Mouse (Mus musculus) hindbrain, postnatal 0 days (tissue): ENCODE measurements around the gene Ryr2. TPM values are rescaled to one million over a fixed set of nuclear protein-coding genes. Genes with fewer than 3 reads are reported as not detected.
"Not testable (repeated sequence)": the region's sequence is repeated elsewhere in the genome, so short reads cannot be mapped to it uniquely, and the experiment has no call there.

Experiments used
- ATAC-seq: fragments of 200-750 bp; cut with Nextera tagmentation; 2 replicates; pipeline ENCODE4 v1.8.0; 2017; ENCODE audit warnings: mild to moderate bottlenecking, moderate TSS enrichment, moderate library complexity
- DNase-seq: peaks from one replicate; pipeline ENCODE4 v3.0.0-alpha.2; 2015; ENCODE audit warnings: low spot score
- H3K27ac ChIP-seq: fragments of 300-500 bp; sonication (generic); 2 replicates; pipeline ENCODE4 v1.5.1; 2014; ENCODE audit warnings: mild to moderate bottlenecking
- H3K27me3 ChIP-seq: fragments of 300-500 bp; sonication (generic); 2 replicates; pipeline ENCODE4 v1.6.1; 2014; ENCODE audit warnings: low read length, mixed read lengths; ENCODE audit not compliant: insufficient read depth
- H3K36me3 ChIP-seq: fragments of 300-500 bp; sonication (generic); 2 replicates; pipeline ENCODE4 v1.6.1; 2014; ENCODE audit warnings: low read length, mixed read lengths; ENCODE audit not compliant: insufficient read depth
- H3K4me1 ChIP-seq: fragments of 300-500 bp; sonication (generic); 2 replicates; pipeline ENCODE4 v1.6.1; 2014; ENCODE audit warnings: antibody characterized with exemption, low read length, mixed read lengths; ENCODE audit not compliant: insufficient read depth
- H3K4me2 ChIP-seq: fragments of 300-500 bp; sonication (generic); 2 replicates; pipeline ENCODE4 v1.6.1; 2014; ENCODE audit warnings: low read depth, mild to moderate bottlenecking, low read length, moderate library complexity, mixed read lengths
- H3K4me3 ChIP-seq: fragments of 300-500 bp; sonication (generic); 2 replicates; pipeline ENCODE4 v1.5.1; 2014; ENCODE audit warnings: low read length
- H3K9ac ChIP-seq: fragments of 300-500 bp; sonication (generic); replicated peaks from 2 replicates; pipeline ENCODE4 v1.6.1; 2014; ENCODE audit warnings: mild to moderate bottlenecking, low read length, moderate library complexity, mixed read lengths
- H3K9me3 ChIP-seq: fragments of 300-500 bp; sonication (generic); 2 replicates; pipeline ENCODE4 v1.6.1; 2016; ENCODE audit warnings: low read length, mixed read lengths
- CTCF ChIP-seq: IDR thresholded peaks from 2 replicates; pipeline ENCODE4 v1.5.1; 2016; ENCODE audit warnings: antibody characterized with exemption, control low read depth, low read depth
- WGBS: fragments of 180-500 bp; shearing (Covaris S2); extraction: QIAGEN DNeasy Blood & Tissue Kit; methylation state at CpG from one replicate; pipeline ENCODE4 v1.1.7; 2014; 5-methylcytosine and 5-hydroxymethylcytosine counted together
- polyA plus RNA-seq: library from polyadenylated mRNA; unstranded; fragments of >200 nt; fragmentation: Nextera tagmentation; extraction: Ambion mirVana; gene quantifications from 2 replicates; pipeline ENCODE4 v1.2.1, GENCODE M21; 2015
- total RNA-seq: library from RNA; depleted of rRNA; stranded (reverse); fragments of >200 nt; gene quantifications from 2 replicates; pipeline ENCODE4 v1.2.3, GENCODE M21; 2014; rRNA removed

Gene Ryr2
- total RNA-seq (22.3 and 29.8 TPM in 2 replicates), polyA plus RNA-seq (3.8 and 4.7 TPM in 2 replicates)

DNA sequence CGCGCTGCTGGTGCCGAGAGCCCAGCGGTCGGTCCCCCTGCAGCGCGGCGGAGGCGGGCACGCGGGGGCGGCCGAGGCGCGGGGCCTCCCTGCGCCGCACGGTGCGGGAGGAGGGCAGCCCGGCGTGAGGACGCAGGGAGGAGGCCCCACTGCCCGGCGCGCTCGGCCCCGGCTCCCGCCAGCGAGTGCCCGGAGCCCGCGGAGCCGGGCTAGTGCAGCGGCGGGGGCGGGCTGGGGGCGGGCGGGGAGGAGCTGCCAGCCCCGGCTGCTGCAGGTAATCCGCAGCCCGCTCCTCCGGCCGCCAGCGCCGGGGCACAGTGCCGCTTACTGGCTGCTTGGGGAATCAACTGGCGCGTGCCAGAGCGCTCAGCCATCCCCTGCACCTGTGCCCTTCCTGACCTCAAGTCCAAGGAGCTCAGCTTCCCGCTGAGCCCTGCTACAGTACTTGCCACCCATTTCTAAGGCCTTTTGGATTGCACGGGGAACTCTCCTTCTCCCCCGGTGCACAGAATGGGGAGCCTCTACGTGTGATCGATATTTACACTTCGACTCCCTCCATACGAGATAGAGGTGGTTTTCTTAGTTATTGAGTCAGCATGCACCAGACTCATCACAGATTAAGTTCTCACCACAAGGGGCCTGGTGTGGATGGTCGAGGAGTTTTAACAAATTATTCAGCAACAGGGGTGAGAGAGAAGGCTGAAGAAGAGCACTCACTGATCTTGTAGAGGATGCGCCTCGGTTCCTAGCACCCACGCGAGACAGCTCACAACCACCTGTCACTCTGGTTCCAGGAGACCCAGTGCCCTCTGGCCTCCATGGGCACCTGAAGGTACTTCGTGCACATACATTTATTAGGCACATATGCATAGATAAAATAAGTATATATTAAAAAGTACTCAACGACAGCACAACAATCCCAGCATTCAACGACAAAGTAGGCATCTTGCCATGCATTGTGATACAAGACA lies at the start of gene Ryr2:
Ryr2 (minus strand) TSS at position 284 of the 971 bp plus-strand sequence.
- ATAC-seq (peak; percentile 86), DNase-seq (peak; percentile 90)
- Histone ChIP-seq H3K9me3 (no peaks in the 10 kb centered on the region), H3K4me3 (peak within 1 kb of the TSS; percentile 69), H3K4me2 (peak within 1 kb of the TSS; percentile 67), H3K9ac (peak within 1 kb of the TSS; percentile 66), H3K36me3 (no peaks in the 10 kb centered on the region), H3K4me1 (peaks cover 2% of the 10 kb centered on the region; the same call in 1 of the 2 replicates), H3K27me3 (no peaks in the 10 kb centered on the region), H3K27ac (peak within 1 kb of the TSS; percentile 79)
- TF ChIP-seq CTCF, result peak; percentile 79
- WGBS, result 9% methylated on average over 44 of the region's 64 CpGs

DNA sequence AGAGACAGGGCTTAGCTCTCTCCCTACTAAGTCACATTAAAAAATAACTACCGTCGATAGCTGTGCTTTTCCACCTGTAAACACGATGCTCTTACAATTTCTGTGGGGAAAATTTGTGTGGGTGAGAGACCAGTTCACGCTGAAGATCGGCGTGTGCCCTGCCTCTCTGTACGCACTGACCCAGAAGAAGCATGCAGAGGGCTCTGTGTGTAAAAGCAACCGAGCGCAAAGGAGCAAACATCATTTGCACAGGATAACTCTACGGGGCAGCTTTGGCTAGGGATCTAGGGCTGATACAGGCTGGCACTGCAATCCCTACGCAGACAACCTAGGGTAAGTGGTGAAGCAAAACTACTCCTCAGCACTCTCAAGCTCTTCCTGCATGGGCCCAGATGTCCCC lies 47.2 kb upstream of the Ryr2 start:
- H3K36me3 ChIP-seq, result no peaks in the 10 kb centered on the region
- no peaks in the 10 kb centered on the region for H3K27me3 ChIP-seq
- H3K9ac ChIP-seq, result 0 out of 2 replicates have a peak overlapping the region, but pooled peaks have one; percentile 28
- no peaks in the 10 kb centered on the region for H3K9me3 ChIP-seq
- H3K4me3 ChIP-seq, result no peak overlapping the region
- H3K4me2 ChIP-seq, result no peak overlapping the region
- no peak for DNase-seq
- TF ChIP-seq CTCF, result no peak
- no peak overlapping the region for H3K27ac ChIP-seq
- 76% methylated on average over 11 of the region's 11 CpGs for WGBS
- ATAC-seq, result no peak
- H3K4me1 ChIP-seq, result no peaks in the 10 kb centered on the region

DNA sequence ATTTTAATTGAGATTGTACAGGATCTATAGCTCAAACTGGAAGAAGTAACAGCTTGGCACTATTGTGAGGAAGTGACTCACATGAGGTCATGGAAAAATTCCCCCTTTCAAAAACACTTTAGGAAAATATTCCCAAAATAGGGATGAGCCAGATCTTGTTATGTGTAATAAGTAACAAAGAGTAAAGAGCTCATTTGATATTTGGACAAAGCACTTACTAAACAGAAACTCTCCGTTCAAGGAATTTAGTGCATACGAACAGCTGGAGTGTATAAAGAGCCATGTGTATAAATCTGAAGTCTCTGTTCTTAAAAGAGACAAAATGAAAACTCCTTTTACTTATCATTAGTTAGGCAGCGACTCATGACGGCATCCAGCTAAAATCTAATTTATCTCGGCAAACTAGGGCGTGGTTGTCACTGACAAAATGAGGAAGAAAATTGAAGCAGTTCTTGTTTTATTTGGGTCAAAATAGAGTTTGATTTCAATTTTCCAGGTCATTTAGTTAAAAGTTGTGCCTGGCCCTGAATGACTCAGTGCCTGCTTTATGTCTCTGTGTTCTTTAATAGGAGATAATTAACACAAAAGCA lies 40.3 kb upstream of the Ryr2 start:
- no peak overlapping the region for H3K9ac ChIP-seq
- H3K27me3 ChIP-seq, result no peaks in the 10 kb centered on the region
- TF ChIP-seq CTCF, result no peak
- H3K9me3 ChIP-seq, result no peaks in the 10 kb centered on the region
- no peak overlapping the region for H3K27ac ChIP-seq
- no peaks in the 10 kb centered on the region for H3K36me3 ChIP-seq
- H3K4me1 ChIP-seq, result no peaks in the 10 kb centered on the region
- ATAC-seq (no peak), DNase-seq (no peak)
- 77% methylated on average over 6 of the region's 6 CpGs for WGBS
- no peak overlapping the region for H3K4me3 ChIP-seq
- H3K4me2 ChIP-seq, result no peak overlapping the region

DNA sequence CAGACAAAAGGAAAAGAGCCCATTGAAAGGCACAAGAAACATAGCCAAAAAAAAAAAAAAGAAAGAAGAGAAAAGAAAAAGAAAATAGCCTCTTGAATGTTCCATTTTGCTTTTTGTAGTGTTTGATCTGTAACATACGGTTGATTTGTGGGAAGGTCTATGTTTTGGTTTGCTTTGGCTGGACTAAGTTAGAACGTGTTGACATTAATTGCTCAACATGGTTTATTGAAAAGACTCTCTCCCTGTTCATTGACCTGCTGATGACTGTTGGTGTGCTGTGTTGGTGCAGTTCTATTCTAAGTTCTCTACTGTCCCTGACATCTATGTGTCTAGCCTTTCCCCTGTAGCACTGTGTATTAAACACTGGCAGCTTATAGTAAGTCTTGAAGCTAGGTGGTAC lies 39.7 kb upstream of the Ryr2 start:
- DNase-seq, result no peak
- Histone ChIP-seq H3K36me3 (no peaks in the 10 kb centered on the region), H3K27me3 (no peaks in the 10 kb centered on the region), H3K9me3 (no peaks in the 10 kb centered on the region), H3K4me3 (no peak overlapping the region), H3K9ac (no peak overlapping the region), H3K27ac (no peak overlapping the region), H3K4me1 (no peaks in the 10 kb centered on the region), H3K4me2 (no peak overlapping the region)
- WGBS, result 89% methylated on average over 2 of the region's 2 CpGs
- no peak for TF ChIP-seq CTCF
- no peak for ATAC-seq

DNA sequence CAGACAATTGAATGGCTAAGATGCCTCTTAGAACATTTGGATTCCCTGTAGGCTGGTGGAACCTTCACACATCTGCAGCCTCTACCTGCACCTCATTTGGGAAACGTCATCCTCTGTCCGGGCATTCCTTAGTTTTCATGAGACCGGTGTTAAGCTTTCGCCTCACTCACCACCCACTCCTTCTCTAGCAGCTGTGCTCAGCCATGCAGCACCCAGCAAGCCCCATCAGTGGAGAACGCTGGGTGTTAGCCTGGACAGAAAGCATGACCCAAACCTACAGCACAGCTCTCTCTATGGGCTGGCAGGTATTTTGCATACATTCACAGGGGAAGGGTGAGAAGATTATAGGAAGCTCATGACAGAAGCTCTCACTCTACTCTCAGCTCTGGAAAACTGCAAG lies 36.6 kb upstream of the Ryr2 start:
- no peaks in the 10 kb centered on the region for H3K27me3 ChIP-seq
- no peak overlapping the region for H3K4me2 ChIP-seq
- no peak overlapping the region for H3K27ac ChIP-seq
- no peaks in the 10 kb centered on the region for H3K4me1 ChIP-seq
- ATAC-seq (no peak), DNase-seq (no peak)
- no peaks in the 10 kb centered on the region for H3K9me3 ChIP-seq
- H3K4me3 ChIP-seq, result no peak overlapping the region
- no peak overlapping the region for H3K9ac ChIP-seq
- no peaks in the 10 kb centered on the region for H3K36me3 ChIP-seq
- 87% methylated on average over 5 of the region's 5 CpGs for WGBS
- no peak for TF ChIP-seq CTCF

DNA sequence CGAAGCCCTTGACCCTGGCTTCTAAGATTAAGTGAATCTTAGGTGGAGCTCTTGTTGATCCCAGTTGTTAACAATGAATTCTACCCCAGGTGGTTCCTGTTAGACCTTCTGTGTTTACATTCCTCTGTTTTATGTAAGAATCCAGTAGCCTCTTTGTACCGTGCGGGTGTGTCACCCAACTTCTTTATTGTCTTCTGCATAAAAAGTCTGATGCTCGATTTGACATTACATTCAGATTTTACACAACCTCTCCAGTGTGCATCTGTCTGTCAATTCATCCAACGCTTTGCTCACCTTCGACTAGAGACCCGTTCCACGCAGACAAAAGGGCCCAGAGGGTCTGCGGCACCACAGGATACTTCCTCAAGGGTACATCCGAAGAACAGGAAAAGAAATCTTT lies 29.7 kb upstream of the Ryr2 start:
- not testable (repeated sequence) for H3K36me3 ChIP-seq

DNA sequence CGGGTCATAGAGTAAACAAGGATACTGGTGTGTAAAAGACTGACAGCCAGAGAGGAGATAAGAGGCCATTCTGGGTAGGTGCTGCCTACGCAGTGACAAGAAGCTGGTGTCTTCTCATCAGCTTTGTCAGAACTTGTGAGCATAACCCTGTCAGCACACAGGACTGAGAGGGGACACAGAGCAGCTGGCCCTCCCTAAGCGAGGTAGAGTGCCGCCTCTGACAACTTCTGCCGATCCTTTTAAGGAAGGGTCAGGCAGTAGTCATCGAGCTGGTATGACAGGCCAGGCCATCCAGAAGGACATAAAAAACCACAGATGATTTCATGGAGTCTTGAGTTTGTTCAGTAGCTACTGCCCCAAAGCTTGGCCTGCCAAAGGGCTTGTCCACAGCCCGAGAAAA lies 26.8 kb upstream of the Ryr2 start:
- ATAC-seq (no peak), DNase-seq (no peak)
- Histone ChIP-seq H3K27ac (no peak overlapping the region), H3K9ac (no peak overlapping the region), H3K36me3 (no peaks in the 10 kb centered on the region), H3K9me3 (no peaks in the 10 kb centered on the region), H3K4me3 (no peak overlapping the region), H3K4me2 (no peak overlapping the region), H3K4me1 (no peaks in the 10 kb centered on the region), H3K27me3 (no peaks in the 10 kb centered on the region)
- no peak for TF ChIP-seq CTCF
- 89% methylated on average over 7 of the region's 7 CpGs for WGBS

More for the DNA sequence above, 29.7 kb upstream of the Ryr2 start:
- WGBS, result 90% methylated on average over 10 of the region's 10 CpGs
- not testable (repeated sequence) for H3K4me1 ChIP-seq, H3K4me2 ChIP-seq, H3K4me3 ChIP-seq, H3K27ac ChIP-seq, ATAC-seq, H3K9ac ChIP-seq, H3K27me3 ChIP-seq, H3K9me3 ChIP-seq, DNase-seq
